Mouse (Mus musculus): Measurements from ENCODE around the gene Tram1l1. TPM values are rescaled to one million over a fixed set of nuclear protein-coding genes. Genes with fewer than 3 reads are reported as not detected.
"Not testable (repeated sequence)": the region's sequence is repeated elsewhere in the genome, so short reads cannot be mapped to it uniquely, and the experiment has no call there.

Tram1l1 gene
- total RNA-seq (2021): under 1 TPM; 0.24 to 0.39 TPM
- long read RNA-seq, experiment 1: 0 reads
- long read RNA-seq, experiment 2, partial matches to known transcripts: 0 of 1 reads
- long read RNA-seq, experiment 2, other reads (novel, unspliced or antisense): 0 of 1 reads

DNA sequence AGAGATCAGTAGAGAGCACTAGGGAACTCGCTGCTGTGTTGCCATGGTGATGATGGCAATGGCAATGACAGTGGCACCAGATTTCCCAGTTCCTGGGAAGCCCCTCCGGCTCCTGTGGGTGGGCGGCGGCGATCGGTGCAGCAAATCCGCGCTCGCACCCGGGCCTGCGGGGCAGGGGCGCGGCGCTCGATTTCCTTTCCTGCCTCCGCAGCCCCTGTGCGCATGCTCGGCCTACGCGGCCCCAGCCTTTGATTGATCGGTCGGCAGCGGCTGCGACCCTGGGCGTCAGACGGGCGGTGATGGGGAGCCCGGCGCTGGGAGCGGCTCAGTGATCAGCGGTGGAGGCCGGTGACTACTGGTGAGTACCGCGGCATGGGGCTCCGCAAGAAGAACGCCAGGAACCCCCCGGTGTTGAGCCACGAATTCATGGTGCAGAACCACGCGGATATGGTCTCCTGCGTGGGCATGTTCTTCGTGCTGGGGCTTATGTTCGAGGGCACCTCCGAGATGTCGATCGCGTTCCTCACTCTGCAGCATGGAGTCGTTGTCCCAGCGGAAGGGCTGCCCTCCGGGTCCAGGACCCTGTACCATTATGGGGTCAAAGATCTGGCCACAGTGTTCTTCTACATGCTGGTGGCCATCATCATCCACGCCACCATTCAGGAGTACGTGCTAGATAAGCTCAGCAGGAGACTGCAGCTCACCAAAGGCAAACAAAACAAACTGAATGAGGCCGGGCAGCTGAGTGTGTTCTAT lies at the start of gene Tram1l1:
TSS of gene Tram1l1 (plus strand) at position 35 of the 756 bp plus-strand sequence.
- peak; percentile 25 for DNase-seq
- intact Hi-C loops (cut with DNase I; ENCODE audit: low total_unique reads): no loop called here

DNA sequence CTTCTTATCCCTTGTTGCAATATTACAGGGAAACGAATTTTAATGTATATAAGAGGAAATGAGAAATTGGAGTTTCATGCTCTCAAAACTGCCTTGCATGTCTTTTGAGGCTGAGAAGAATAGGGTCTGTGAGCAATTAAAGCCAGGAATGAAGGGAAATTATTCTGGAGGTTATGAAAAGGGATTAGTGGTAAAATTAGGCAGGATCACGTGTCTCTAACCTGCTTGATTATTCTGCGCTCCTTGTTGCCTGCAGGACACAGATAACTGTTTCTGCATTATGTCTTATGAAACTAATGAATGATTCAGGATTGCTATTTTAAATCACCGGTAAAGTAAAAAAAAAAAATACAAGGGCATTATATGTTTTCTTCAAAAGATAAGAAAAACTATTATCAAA lies 49.4 kb upstream of the Tram1l1 start:
- intact Hi-C loops (cut with DNase I; ENCODE audit: low total_unique reads): no loop called here
- DNase-seq: no peak

DNA sequence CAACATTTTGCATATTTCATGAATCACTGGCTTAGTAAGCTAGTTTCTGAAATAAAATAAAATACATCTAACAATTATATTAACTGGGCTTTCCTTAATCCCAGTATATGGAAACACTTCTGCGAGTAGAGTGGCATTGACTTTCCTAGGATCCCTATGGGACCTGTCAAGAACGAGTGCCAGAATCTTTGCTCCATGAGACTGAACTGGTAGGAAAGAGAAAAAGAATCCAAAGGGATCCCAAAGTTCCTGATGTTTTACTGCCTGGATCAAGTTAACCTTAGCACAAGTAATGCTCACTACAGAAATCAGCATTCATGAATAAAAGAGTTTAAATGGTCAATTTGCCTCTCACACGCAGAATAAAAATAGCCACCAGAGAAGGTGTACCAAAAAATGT lies 49.0 kb upstream of the Tram1l1 start:
- intact Hi-C loops (cut with DNase I; ENCODE audit: low total_unique reads): no loop called here
- no peak for DNase-seq

DNA sequence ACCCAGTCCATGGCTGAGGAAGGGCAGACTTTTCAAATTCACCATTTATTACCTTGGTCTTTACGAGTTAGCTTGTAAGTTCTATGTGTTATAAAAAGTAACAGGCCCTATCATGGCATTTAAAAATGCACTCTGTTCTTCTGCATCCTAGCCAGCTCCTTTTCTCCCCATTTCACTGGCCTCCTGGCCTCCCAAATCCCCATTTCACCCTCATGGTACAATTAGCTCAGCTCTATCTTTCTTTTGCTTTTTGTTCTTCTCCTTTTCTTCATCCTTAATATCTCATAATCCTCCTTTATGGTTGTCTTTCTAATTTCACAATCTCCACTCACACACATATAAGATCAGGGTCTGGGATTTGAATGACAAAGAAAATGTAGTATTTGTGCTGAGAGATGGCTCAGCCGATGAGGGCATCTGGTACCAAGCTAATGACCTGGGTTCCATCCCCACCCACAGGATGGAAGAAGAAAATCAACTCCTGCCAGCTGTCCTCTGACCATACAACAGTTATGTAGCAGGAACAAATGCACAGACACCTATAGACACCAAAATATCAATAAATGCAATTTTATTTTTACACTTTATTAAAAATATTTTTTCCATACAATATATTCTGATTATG lies 48.1 kb upstream of the Tram1l1 start:
- intact Hi-C loops (cut with DNase I; ENCODE audit: low total_unique reads): no loop called here
- DNase-seq: no peak

DNA sequence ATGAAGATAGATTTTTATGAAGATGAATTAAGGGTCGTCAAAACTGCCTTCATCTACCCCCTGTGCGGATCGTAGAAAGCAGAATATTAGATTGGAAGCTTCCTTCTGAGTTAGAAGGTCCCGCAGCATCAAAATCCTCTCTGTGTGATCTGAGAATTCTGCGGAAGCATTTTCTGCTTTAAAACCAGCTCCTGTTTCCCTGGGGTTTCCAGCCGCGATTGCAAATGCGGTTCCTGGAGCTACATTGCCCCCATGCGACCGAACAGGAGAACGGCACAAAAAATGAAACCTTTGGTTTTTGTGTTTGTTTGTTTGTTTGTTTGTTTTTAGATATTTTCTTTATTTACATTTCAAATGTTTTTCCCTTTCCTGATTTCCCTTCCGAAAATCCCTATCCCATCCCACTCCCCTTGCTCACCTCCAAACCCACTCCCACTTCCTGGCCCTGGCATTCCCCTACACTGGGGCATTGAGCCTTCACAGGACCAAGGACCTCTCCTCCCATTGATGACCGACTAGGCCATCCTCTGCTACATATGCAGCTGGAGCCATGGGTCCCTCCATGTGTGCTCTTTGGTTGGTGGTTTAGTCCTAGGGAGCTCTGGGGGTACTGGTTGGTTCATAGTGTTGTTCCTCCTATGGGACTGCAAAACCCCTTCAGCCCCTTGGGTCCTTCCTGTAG lies 45.6 kb upstream of the Tram1l1 start:
- peak; percentile 14 for DNase-seq
- intact Hi-C loops (cut with DNase I; ENCODE audit: low total_unique reads): loop anchor here (5.0 kb wide), 1 partner anchor 753 kb away; no protein-coding TSS in a partner anchor

DNA sequence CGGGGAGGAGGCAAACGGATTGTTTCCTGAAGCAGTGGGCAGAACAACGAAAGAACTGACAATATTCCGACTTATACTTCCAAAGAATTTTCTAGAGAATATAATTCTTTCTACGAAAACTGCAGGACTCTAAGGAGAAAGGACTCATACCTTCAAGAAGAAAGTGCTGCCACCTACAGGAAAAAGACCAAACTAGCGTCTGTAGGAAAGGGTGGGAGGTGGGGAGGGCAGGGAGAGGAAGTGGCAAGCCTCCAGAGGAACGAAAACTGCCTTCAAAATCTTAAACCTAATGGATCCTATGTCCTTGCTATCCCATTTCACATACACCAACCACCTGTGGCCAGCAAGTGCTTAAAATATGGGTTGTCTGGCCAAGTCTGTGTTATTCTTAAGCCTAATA lies 31.7 kb upstream of the Tram1l1 start:
- intact Hi-C loops (cut with DNase I; ENCODE audit: low total_unique reads); DNase-seq: not testable (repeated sequence)

DNA sequence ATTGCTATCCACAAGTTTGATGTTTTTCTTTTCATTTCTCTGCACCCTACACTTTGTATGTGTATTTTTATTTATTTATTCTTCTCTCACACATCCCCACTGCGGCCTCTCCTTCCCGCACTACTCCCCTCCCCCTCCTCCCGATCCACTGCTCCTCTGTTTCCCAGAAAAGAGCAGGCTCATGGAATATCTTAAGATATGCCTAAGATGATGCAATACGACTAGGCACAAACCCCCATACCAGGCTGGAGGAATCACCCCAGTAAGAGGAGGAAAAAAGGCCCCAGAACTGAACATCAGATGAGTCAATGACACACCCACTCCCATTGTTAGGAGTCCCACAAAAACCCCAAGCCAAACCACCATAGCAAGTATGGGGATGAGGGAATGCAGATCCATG lies 1.4 kb upstream of the Tram1l1 start:
- intact Hi-C loops (cut with DNase I; ENCODE audit: low total_unique reads): no loop called here
- DNase-seq: no peak

DNA sequence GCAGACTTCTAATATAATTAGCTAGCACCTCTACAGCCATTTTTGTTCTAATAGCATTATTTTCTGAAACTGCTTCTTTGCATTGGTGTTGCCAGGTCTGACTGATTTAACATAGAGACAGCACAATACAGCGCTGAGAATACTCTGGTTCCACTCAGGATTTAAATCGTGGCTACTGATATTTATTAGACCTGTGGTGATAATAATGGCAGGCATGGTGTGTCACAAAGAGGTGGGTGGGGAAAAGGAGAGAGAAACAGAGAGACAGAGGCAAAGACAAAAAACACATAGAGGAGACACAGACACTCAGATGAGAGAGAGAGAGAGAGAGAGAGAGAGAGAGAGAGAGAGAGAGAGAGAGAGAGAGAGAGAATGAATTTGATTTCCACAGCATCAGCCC lies 257 bp upstream of the Tram1l1 start:
- no peak for DNase-seq
- intact Hi-C loops (cut with DNase I; ENCODE audit: low total_unique reads): no loop called here

DNA sequence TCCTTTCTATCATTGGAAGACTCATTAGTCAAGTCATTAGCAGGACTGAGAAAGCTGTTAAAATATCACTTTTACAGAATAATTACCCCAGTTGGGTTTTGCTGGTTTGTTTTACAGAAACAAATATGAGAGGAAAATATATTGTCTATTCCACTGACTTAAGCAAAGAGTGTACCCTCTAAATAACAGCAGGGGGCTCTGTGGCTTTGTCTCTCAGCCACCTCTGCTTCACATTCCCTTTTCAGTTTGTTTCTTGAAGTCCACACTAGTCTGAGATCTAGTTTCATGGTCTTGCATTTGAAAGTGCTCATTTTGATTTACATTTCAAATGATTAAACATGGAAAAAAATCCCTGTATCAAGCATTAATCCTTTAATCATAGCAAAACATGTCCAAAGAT lies 25.8 kb downstream of the Tram1l1 start:
- no peak for DNase-seq
- intact Hi-C loops (cut with DNase I; ENCODE audit: low total_unique reads): no loop called here

DNA sequence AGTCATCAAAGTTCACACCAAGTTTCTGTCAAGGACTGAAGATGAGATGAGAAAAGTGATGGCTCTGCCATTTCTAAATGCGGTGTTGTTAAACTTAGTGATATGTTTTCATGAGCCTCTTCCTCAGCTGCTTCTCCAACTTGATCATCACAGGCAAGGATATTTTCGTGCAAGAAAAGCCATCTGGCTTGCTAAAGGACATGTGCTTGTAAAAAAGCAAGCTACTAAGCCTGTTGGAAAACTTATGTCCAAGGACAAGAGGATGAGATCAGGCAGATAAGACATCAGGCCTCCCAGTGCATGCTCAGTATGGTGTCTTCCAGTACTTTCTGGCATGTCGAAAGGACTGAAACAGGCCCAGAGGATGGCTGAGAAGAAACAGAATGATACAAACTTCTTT lies 36.9 kb downstream of the Tram1l1 start:
- intact Hi-C loops (cut with DNase I; ENCODE audit: low total_unique reads): no loop called here
- DNase-seq: no peak

DNA sequence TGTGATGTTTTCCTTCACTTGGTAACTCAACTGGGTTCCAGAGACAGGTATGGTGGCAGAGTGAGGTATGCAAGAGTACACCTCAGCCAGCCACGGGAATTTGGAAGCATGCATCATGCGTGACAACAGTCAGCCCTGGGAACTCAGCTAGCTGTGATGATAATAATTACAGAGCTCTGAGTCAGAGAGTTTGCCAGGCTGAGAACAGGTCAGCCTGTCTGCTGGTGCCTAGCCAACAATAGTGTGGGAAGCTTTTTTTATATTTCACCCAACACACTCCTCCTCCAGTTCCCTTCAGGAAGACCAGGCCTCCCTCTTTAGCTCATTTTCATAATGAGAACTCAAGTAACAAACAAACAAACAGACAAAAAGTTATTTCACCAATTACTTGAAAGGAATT lies 51.4 kb downstream of the Tram1l1 start:
- no peak for DNase-seq

More for the DNA sequence above, 51.4 kb downstream of the Tram1l1 start:
- intact Hi-C loops (cut with DNase I; ENCODE audit: low total_unique reads): no loop called here

Other genes starting within 250 kb of the Tram1l1 start
- gene 1700006A11Rik, start 105.2 kb downstream of the Tram1l1 start, total RNA-seq (2021): not detected